Mouse (Mus musculus) B cell, adult (primary cell): ENCODE measurements around the gene Steap3. TPM values are rescaled to one million over a fixed set of nuclear protein-coding genes. Genes with fewer than 3 reads are reported as not detected.

Experiments
- total RNA-seq: library from RNA; stranded (reverse); gene quantifications from 4 replicates; pipeline ENCODE4 v1.2.4, GENCODE M21; 2023; ENCODE audit not compliant: inconsistent age

Steap3 gene
- 1.9 to 3.3 TPM (median 2.6 TPM) in 4 replicates for total RNA-seq

DNA sequence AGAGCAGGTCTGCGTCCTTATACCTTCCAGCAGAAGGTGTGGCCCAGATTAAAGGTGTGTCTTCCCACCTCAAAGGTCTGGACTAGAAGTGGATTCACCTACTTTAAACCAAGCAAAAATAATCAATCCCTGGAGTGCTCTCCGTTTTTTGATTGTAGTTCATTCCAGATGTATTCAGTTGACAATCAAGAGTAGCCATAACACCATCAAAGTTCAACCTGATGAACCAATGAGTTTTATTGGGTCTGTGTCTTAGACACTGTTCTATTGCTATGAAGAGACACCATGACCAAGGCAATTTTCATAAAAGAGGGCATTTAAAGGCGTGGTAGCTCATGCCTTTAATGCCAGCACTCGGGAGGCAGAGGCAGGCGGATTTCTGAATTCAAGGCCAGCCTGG, at the start of gene Steap3:
TSS of gene Steap3 (minus strand) at position 101 of the 400 bp plus-strand sequence.

Other genes with a start within 250 kb of the Steap3 start
- not detected in 4 replicates for gene Tmem37, start 198.6 kb downstream of the Steap3 start, total RNA-seq
- 31.7 to 41.6 TPM (median 37.9 TPM) in 4 replicates for gene Dbi, start 151.6 kb downstream of the Steap3 start, total RNA-seq
- 19.2 to 22.9 TPM (median 20.1 TPM) in 4 replicates for gene 3110009E18Rik, start 151.5 kb downstream of the Steap3 start, total RNA-seq
- not detected in 4 replicates for gene C1ql2, start 67.9 kb upstream of the Steap3 start, total RNA-seq
- 0.27 to 0.87 TPM (median 0.62 TPM) in 4 replicates for gene Marco, start 232.3 kb upstream of the Steap3 start, total RNA-seq